In the genomic region with DNA sequence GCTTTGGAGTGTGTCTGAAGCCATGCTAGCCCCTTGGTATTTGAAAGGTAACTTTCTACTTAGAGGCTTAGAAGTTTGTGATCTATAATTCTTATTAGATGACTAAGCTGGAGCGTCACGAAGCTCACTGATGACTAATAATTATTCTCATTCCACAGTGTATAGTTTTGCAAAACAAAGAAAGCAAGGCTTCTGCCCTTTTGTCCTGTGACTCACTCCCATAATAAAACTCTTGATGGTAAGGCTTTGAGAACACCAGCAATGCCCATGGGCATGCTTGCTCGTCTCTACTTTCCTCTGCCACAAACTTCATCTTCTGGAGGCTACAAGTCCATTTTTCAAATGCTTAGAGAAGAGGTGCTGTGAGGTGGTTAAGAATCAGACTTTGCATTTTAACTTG, we compare ENCODE assay signal across 25 mouse cellular contexts.
DNase-seq lines count a peak whose midpoint lies in the region; ATAC-seq and TF ChIP-seq lines count a peak whose summit lies in the region.
"Had no signal": no experiment of that assay in that cellular context is flagged by ENCODE, and none has a peak within 500 bp of the region (broad histone marks: within the 10 kb centered on the region; RNA-seq: fewer than 3 reads in every experiment).

No protein-coding gene starts in this region.

- no peak overlapping the region for H3K4me3 ChIP-seq in C2C12 (ENCODE audit: insufficient read depth, poor library complexity, severe bottlenecking)
- no peak overlapping the region for H3K4me3 ChIP-seq in liver, embryonic 12.5 days
- H3K4me3 ChIP-seq: gastrocnemius, adult 2 months; hindbrain, embryonic 13.5 days; intestine, embryonic 15.5 days had no signal

- in situ Hi-C loops in Patski (cut with MboI; ENCODE audit: low pct_unique_long_range_greater_than_20kb) = no loop called here

- WGBS in liver, embryonic 12.5 days (ENCODE audit: insufficient replicate concordance) = 51% methylated on average over 3 of the region's 3 CpGs

- no peak overlapping the region for H3ac ChIP-seq in C2C12 (ENCODE audit: control insufficient read depth, insufficient read length, low read depth)

- H3K4me1 ChIP-seq in liver, embryonic 12.5 days = no peaks in the 10 kb centered on the region
- H3K4me1 ChIP-seq: hindbrain, embryonic 13.5 days; intestine, embryonic 15.5 days had no signal

- H3K27me3 ChIP-seq in C2C12 (ENCODE audit: control insufficient read depth, insufficient read depth, insufficient read length) (no peaks in the 10 kb centered on the region), Patski (no peaks in the 10 kb centered on the region)
- no peaks in the 10 kb centered on the region for H3K27me3 ChIP-seq in liver, embryonic 12.5 days (replicated peaks)
- H3K27me3 ChIP-seq: hindbrain, embryonic 13.5 days; intestine, embryonic 15.5 days had no signal

- no peak overlapping the region for H3K4me2 ChIP-seq in liver, embryonic 12.5 days
- H3K4me2 ChIP-seq: heart, embryonic 11.5 days; hindbrain, embryonic 13.5 days; intestine, embryonic 15.5 days had no signal

- no peaks in the 10 kb centered on the region for H3K9me3 ChIP-seq in liver, embryonic 12.5 days (replicated peaks)
- H3K9me3 ChIP-seq: hindbrain, embryonic 13.5 days; intestine, embryonic 15.5 days had no signal

- CTCF ChIA-PET in Patski (lab: Charles Lee) = interaction anchor here (1.0 to 1.4 kb wide), 4 partner anchors 10 to 39 kb away, joined by 3 to 6 read pairs (median 4); no protein-coding TSS in a partner anchor

- POLR2A ChIA-PET in Patski (lab: Charles Lee) = interaction anchor here (0.6 to 0.7 kb wide), 2 partner anchors 150 to 268 kb away, joined by 3 to 7 read pairs; no protein-coding TSS in a partner anchor

- H3K9ac ChIP-seq in liver, embryonic 12.5 days = no peak overlapping the region
- H3K9ac ChIP-seq: forebrain, postnatal 0 days; hindbrain, embryonic 13.5 days; intestine, embryonic 15.5 days had no signal

- TF ChIP-seq CTCF in C2C12 (IDR thresholded peaks at IDR 0.05; ENCODE audit: control insufficient read depth, insufficient read depth, insufficient read length) (no peak), Patski (IDR thresholded peaks at IDR 0.05) (no peak)

- DNase-seq in adrenal gland, postnatal 10 days = peak; percentile 6
- DNase-seq in adrenal gland, postnatal 25 days = no peak
- DNase-seq in Patski (ENCODE audit: low read depth, low spot score) = peak; percentile 89
- no peak for DNase-seq in cerebellum, adult 18-20 months
- DNase-seq in layer of hippocampus, adult 9-10 months (ENCODE audit: low spot score) = no peak
- DNase-seq: adrenal gland, adult 8-10 months; B cell, adult 2 months; cerebellum, adult 11-12 months; cerebellum, adult 9-10 months; cerebellum, postnatal 14 days; forebrain, postnatal 0 days; gastrocnemius, adult 2 months; gastrocnemius, postnatal 14 days; heart, adult 11 months; kidney, adult 11 months; kidney, adult 8-10 months had no signal

- no peaks in the 10 kb centered on the region for H3K79me2 ChIP-seq in C2C12 (ENCODE audit: control insufficient read depth, insufficient read depth)

- H3K27ac ChIP-seq in liver, embryonic 12.5 days = no peak overlapping the region
- H3K27ac ChIP-seq: gastrocnemius, adult 2 months; hindbrain, embryonic 13.5 days; intestine, embryonic 15.5 days had no signal

- H3K36me3 ChIP-seq in C2C12 (ENCODE audit: control insufficient read depth, insufficient read depth) = no peaks in the 10 kb centered on the region
- no peaks in the 10 kb centered on the region for H3K36me3 ChIP-seq in liver, embryonic 12.5 days
- H3K36me3 ChIP-seq: hindbrain, embryonic 13.5 days; intestine, embryonic 15.5 days had no signal

- no peaks in the 10 kb centered on the region for H3K79me3 ChIP-seq in C2C12 (ENCODE audit: low read depth)

- peak; percentile 97 for ATAC-seq in Patski
- no peak for ATAC-seq in liver, embryonic 12.5 days
- ATAC-seq: activated CD4-positive, CD25-positive, alpha-beta regulatory T cell, adult 4 months; CD4-positive, CD25-positive, alpha-beta regulatory T cell, adult 4 months; forebrain, embryonic 14.5 days; forebrain, postnatal 0 days; hindbrain, embryonic 16.5 days; intestine, embryonic 15.5 days had no signal

TF ChIP-seq in C2C12, 6 proteins besides CTCF, POLR2A, EP300 and RAD21:
- TF ChIP-seq FOSL1 (IDR thresholded peaks at IDR 0.05; ENCODE audit: insufficient read depth, low read length, poor library complexity, severe bottlenecking) = peak; percentile 36
- TF ChIP-seq USF1 (IDR thresholded peaks at IDR 0.05; ENCODE audit: low read depth) = no peak
TF ChIP-seq in C2C12: peak in this region for 1.

Comparison
In these comparisons a context has a peak if more than half of its experiments do, and no peak if none do; other contexts are left out.
1. DNase-seq: peak in adrenal gland, postnatal 10 days (single experiment) and Patski (single experiment); none in adrenal gland, postnatal 25 days (single experiment), cerebellum, adult 18-20 months (0 of 2) and layer of hippocampus, adult 9-10 months (single experiment).